Mouse (Mus musculus) erythroblast, embryonic 14.5 days (primary cell): ENCODE data around the gene Lpcat2. TPM values are rescaled to one million over a fixed set of nuclear protein-coding genes. Genes with fewer than 3 reads are reported as not detected.
"Not testable (repeated sequence)": the region's sequence is repeated elsewhere in the genome, so short reads cannot be mapped to it uniquely, and the experiment has no call there.

Source experiments
- H3K27me3 ChIP-seq: 2 replicates; pipeline ENCODE4 v1.6.1; 2012; ENCODE audit warnings: inconsistent platforms; ENCODE audit not compliant: control insufficient read depth
- H3K36me3 ChIP-seq: 2 replicates; pipeline ENCODE4 v1.6.1; 2012; ENCODE audit warnings: mild to moderate bottlenecking, inconsistent platforms; ENCODE audit not compliant: control insufficient read depth
- H3K4me1 ChIP-seq: 2 replicates; pipeline ENCODE4 v1.6.1; 2012; ENCODE audit warnings: inconsistent platforms; ENCODE audit not compliant: control insufficient read depth
- H3K4me3 ChIP-seq: replicated peaks from 2 replicates; pipeline ENCODE3; 2012; ENCODE audit warnings: moderate library complexity, mild to moderate bottlenecking, inconsistent platforms
- H3K9me3 ChIP-seq: 2 replicates; pipeline ENCODE4 v1.6.1; 2012; ENCODE audit warnings: low read length, inconsistent platforms, mixed read lengths; ENCODE audit not compliant: control insufficient read depth
- GATA1 ChIP-seq: IDR thresholded peaks from 2 replicates; pipeline ENCODE4 v1.6.1; 2012; ENCODE audit warnings: low read length, inconsistent platforms, mixed read lengths
- TAL1 ChIP-seq: IDR thresholded peaks from 3 replicates; pipeline ENCODE4 v1.6.1; 2012; ENCODE audit warnings: low read length, inconsistent platforms, mixed read lengths
- polyA plus RNA-seq: library from polyadenylated mRNA; stranded (reverse); fragments of >175 nt; gene quantifications from 2 replicates; pipeline ENCODE4 v1.2.3, GENCODE M21; 2012

Gene Lpcat2
- polyA plus RNA-seq, 1 experiment = 0.01 TPM

DNA sequence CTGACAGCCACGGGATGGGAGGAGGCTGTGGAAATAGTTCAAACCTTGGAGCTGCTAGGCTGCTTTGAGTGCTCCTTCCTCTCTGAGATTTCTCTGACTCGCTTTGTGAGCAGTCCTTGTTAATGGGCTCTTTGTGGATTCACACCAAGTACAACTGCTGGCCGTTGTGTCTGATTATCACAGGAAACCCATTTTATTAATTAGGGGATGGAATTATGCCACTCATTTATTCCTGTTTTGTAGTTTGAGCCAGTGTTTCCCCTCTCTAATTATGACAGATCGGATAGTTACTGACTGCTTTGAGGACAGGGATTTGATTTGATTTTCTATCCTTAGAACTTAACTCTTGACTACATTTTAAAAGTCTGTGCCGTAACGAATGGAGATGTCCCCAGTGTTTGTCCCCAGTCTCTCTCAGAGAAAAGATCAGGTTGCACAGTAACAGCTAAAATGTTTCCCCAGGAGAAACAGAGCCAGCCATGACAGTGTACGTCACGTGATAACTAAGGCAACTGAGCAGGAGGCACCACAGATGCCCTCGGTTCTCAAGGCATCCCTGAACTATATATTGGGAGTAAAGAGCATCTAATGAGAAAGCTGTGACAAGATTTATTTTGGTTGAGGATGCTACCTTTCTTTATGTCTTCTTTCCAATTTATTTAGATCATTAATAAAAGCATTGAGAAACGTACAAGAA, 17.1 kb downstream of the Lpcat2 start:
- Histone ChIP-seq H3K4me1 (no peaks in the 10 kb centered on the region), H3K4me3 (no peak overlapping the region), H3K9me3 (no peaks in the 10 kb centered on the region), H3K36me3 (no peaks in the 10 kb centered on the region), H3K27me3 (no peaks in the 10 kb centered on the region)
- TF ChIP-seq TAL1 (no peak), GATA1 (no peak)

GRCm38 (mm10) chr8:92875795-92876194, 20.7 kb downstream of the Lpcat2 start:
- H3K9me3 ChIP-seq = no peaks in the 10 kb centered on the region
- TF ChIP-seq GATA1 (no peak), TAL1 (no peak)
- H3K4me3 ChIP-seq = no peak overlapping the region
- H3K36me3 ChIP-seq = no peaks in the 10 kb centered on the region
- H3K27me3 ChIP-seq = no peaks in the 10 kb centered on the region
- no peaks in the 10 kb centered on the region for H3K4me1 ChIP-seq

- H3K4me1 ChIP-seq = no peaks in the 10 kb centered on the region
- no peaks in the 10 kb centered on the region for H3K27me3 ChIP-seq
- no peak overlapping the region for H3K4me3 ChIP-seq
- no peaks in the 10 kb centered on the region for H3K9me3 ChIP-seq
- no peaks in the 10 kb centered on the region for H3K36me3 ChIP-seq
- TF ChIP-seq TAL1 (no peak), GATA1 (no peak)
These were observed 26.1 kb downstream of the Lpcat2 start for GRCm38 (mm10) chr8:92881247-92881646.

GRCm38 (mm10) chr8:92883771-92884170, 28.6 kb downstream of the Lpcat2 start:
- Histone ChIP-seq H3K4me3 (no peak overlapping the region), H3K4me1 (no peaks in the 10 kb centered on the region), H3K9me3 (no peaks in the 10 kb centered on the region), H3K36me3 (no peaks in the 10 kb centered on the region), H3K27me3 (no peaks in the 10 kb centered on the region)
- TF ChIP-seq TAL1 = no peak
- no peak for TF ChIP-seq GATA1

- not testable (repeated sequence) for H3K9me3 ChIP-seq, H3K4me1 ChIP-seq, H3K4me3 ChIP-seq, H3K36me3 ChIP-seq, H3K27me3 ChIP-seq
These were observed 37.1 kb downstream of the Lpcat2 start for GRCm38 (mm10) chr8:92892216-92892615.

DNA sequence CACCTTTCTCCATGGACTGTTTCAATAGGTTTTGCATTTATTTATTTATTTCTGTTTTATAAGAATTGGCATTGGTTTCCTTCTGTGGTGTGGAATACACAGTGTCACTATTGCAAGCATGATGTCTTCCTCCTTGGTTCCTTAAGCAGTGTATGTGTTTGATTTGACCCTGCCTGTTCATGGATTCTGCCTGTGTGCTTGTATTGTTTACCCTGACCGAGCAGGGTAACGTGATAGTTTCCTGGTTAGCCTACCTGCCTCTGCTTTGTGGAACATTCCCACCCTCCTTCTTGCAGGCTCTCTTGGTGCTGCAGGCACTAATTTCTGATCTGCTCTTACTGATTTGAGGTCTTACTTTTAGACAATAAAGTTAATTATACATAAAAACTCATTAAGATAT, 38.7 kb downstream of the Lpcat2 start:
- TF ChIP-seq TAL1 (no peak), GATA1 (no peak)
- Histone ChIP-seq H3K9me3 (no peaks in the 10 kb centered on the region), H3K4me3 (no peak overlapping the region), H3K4me1 (no peaks in the 10 kb centered on the region), H3K36me3 (no peaks in the 10 kb centered on the region), H3K27me3 (no peaks in the 10 kb centered on the region)

DNA sequence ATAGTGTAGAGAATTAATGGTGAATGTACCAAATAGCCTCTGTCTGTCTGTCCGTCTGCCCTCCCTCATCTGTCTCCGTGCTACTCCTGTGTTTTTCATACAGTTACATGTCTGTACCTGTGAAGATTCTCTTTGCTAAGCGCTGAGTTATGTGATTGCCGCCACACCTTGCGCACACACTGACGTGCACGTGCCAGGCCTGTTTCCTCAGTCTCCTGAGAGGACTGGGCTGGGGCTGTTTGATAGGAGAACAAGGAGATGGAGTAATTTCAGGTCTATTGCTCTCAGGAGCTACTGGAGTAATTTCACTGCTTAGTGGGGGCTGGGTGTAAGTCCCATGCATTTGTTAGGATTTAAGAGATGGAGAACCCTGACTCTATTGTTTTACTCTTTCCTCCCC, 39.9 kb downstream of the Lpcat2 start:
- H3K36me3 ChIP-seq = no peaks in the 10 kb centered on the region
- H3K27me3 ChIP-seq = no peaks in the 10 kb centered on the region
- H3K9me3 ChIP-seq = no peaks in the 10 kb centered on the region
- H3K4me1 ChIP-seq = no peaks in the 10 kb centered on the region
- no peak for TF ChIP-seq GATA1
- H3K4me3 ChIP-seq = no peak overlapping the region

DNA sequence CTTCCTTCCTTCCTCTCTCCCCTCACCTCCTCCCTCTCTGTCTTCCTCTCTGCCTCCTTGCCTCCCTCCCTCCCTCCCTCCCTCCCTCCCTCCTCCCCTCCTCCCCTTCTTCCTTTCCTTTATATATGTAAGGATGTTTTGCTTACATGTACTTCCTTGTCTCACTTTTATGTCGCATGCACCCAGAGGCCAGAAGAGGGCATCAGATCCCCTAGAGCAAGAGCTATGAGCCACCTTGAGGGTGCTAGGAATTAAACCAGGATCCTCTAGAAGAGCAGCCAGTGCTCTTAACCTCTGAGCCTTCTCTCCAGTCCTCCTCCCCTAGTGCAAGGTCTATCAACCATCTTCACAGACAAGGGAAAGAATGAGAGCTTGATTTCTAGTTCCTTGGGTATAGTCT, 40.9 kb downstream of the Lpcat2 start:
- Histone ChIP-seq H3K9me3 (no peaks in the 10 kb centered on the region), H3K4me3 (no peak overlapping the region), H3K4me1 (no peaks in the 10 kb centered on the region), H3K36me3 (no peaks in the 10 kb centered on the region), H3K27me3 (no peaks in the 10 kb centered on the region)
- no peak for TF ChIP-seq TAL1
- no peak for TF ChIP-seq GATA1

- TF ChIP-seq GATA1 = no peak
- no peak for TF ChIP-seq TAL1
- Histone ChIP-seq H3K4me1 (no peaks in the 10 kb centered on the region), H3K9me3 (no peaks in the 10 kb centered on the region), H3K27me3 (no peaks in the 10 kb centered on the region), H3K4me3 (no peak overlapping the region), H3K36me3 (no peaks in the 10 kb centered on the region)
These were observed 41.5 kb downstream of the Lpcat2 start for GRCm38 (mm10) chr8:92896611-92897010.

GRCm38 (mm10) chr8:92897794-92898193, 42.7 kb downstream of the Lpcat2 start:
- no peak for TF ChIP-seq TAL1
- no peak for TF ChIP-seq GATA1
- Histone ChIP-seq H3K4me1 (no peaks in the 10 kb centered on the region), H3K9me3 (no peaks in the 10 kb centered on the region), H3K36me3 (no peaks in the 10 kb centered on the region), H3K27me3 (no peaks in the 10 kb centered on the region), H3K4me3 (no peak overlapping the region)
